Mouse (Mus musculus) ovary, postnatal 14 days (tissue): ENCODE measurements around the gene Piwil1.
A peak's percentile ranks its signal among the peaks of the same experiment; 100 is the strongest.
"Not testable (repeated sequence)": the region's sequence is repeated elsewhere in the genome, so short reads cannot be mapped to it uniquely, and the experiment has no call there.

Experiments
- DNase-seq: peaks from one replicate; pipeline ENCODE4 v3.0.0; 2022; ENCODE audit warnings: low spot score

Gene Piwil1

DNA sequence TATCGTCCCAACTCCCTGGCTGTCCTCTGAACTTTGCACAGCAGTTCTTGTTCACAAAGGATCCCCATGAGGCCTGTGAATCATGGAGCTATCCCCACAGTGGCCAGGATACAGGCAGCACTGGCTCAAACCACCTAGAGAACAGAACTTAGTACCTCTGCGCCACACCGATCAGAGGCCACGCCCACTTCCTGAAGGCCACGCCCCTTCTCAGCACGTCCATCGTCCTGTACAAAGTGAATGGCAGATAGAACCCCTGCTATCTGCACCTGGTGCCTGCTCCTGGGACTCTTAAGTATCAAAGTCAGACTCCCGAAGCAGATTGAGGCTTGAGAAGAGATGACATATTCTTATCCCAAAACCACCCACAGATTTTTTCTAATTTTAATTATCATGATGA, 8.3 kb downstream of the Piwil1 start:
- no peak for DNase-seq

DNA sequence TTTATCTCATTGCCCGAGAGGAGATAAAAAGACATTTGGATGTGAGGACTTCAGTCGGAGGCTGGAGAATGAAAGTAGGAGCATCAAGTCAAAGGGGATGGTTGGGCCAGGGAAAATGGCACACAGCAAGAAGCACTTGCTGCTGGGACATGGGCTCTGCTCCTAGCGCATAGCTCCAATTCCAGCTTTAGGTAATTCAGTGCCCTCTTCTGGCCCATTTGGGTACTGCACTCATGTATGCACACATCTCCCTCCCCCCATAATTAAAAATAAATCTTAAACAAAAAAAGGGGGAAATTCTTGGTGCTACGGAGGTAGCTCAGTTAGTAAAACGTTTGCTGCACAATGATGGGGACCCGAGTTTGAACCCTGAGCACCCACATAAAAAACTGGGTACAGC, 9.5 kb downstream of the Piwil1 start:
- no peak for DNase-seq

DNA sequence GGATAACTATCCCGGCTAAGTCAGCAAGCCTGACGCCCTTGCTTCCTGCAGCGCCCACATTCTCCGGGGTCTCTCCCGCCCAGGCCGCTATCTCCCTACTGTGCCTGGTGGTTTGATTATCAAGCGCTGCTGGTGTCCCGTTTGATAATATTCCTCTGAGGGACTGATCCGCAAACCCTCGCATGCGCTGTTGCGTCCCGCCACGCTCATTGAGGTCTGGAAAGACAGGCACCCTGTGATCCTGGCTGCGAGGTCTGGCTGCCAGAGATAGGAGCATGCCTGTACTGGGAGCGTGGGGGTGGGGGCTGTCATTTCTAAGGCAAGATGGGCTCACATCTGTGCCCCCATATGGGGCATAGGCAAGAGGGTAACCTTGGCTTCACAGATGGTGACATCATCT, 12.8 kb downstream of the Piwil1 start:
- no peak for DNase-seq

DNA sequence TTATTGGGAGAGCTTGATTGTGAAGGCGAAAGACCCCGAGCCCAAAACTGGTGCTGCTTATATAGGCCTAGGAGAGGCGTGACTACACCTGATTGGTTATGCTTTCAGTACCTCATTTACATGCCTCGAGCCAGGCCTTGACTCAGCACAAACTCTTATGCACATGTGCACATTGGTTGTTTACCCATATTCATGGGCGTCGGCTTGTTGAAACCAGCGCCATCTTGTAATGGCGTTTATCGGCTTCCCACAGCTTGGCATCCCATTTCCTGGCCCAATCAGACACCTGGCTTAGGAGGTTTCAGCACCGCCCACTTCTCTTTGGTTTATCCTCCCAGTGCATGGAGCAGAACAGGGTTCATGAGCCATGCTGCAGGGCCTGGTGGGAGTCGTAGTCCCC, 18.1 kb downstream of the Piwil1 start:
- DNase-seq, result not testable (repeated sequence)

DNA sequence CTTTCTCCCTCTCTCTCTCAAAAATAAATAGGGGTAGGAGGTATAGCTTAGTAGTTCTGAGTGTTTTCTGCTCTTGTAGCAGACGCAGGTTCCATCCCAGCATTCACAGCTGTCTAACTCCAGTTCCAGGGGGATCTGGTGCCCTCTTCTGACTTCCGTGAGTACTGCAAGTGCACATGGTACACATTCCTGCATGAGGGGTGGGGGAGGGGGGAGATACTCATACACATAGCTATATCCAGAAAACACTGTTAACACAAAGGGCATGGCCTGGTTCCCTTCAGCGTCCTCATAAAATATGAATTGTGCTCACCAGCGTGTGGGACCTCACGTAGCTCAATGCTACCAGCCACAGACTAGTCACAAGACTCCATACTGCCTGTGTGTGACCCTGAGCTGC, 27.0 kb downstream of the Piwil1 start:
- DNase-seq, result no peak

DNA sequence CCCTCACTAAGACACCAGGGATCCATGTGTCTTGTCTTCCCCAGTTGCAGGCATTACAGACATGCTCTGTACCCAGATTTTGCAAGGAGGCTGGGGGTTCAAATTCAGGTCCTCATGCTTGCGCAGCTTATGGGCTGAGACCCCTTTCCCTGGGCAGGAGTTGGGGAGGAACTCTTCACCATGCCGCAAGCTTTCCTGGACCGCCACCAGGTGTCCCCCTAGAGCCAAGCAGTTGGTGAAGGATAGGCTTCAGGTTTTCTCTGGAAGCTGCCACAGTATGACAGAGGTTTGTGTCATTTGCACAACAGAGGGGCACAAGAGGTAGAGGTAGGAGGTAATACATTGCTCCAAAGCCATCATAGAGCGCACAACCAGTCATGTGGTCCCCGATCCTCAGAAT, 28.3 kb downstream of the Piwil1 start:
- peak; percentile 5 for DNase-seq

DNA sequence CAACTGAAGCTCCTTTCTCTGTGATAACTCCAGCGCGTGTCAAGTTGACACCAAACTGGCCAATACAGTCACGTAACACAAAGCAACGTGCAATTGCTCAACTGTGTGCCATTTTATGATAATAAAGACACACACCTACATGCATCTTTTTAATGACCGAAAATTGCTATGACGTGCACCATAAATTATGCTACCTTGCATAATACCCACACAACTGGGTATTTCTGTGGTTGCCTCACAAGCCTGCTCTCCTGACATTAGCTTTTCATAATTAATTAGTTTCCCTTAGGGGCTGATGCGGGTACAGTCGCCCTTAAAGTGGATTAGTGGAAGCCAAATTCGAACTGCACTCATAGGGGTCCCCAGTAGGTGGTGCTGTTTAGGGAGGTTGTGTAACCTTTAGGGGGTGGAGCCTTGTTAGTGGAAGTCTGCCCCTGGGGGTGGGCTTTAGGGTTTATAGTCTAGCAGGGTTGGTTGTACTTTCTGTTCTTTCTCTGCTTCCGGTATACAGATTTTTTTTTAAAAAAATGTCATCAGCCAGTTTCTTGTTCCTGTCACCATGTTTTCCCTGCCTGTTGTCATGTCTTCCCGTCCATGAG, 30.2 kb downstream of the Piwil1 start:
- peak; percentile 5 for DNase-seq

DNA sequence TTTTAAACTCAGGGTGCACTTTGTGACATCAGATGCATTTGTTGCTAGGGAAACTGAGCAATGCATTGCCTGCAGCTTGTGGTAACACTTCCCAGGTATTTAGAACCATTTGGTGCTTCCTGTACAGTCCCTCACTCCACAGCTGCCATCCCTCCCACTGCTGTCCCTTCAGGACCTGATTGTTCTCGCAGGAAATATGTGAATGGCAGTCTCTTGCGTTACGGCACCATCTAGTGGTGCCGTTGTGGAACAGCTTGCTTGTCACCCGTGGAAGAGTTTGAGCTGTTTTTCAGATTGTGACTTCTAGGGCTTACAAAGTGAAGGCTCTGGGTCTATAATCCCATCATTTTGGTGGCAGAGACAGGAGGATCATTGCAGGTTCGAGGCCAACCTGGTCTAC, 31.6 kb downstream of the Piwil1 start:
- peak; percentile 41 for DNase-seq

DNA sequence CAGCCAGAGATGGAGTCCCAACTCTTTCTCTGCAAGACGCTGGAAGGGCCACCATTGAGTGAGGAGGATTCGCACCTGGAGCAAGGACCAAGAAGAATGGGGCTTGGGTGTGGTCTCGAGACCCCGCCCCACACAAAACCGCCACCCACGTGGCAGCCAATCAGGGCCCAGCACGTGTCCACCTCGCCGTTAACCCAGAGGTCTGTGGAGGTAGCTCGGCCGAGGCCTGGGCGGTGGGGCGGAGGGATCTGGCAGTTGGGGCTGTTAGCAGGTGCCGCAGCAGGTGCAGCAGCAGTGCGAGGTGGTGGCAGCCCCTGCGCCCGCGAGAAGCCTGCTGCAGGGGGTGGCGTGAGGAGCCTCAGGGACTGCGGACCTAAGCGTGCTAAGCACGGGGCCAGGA, 33.6 kb downstream of the Piwil1 start:
- DNase-seq, result no peak

DNA sequence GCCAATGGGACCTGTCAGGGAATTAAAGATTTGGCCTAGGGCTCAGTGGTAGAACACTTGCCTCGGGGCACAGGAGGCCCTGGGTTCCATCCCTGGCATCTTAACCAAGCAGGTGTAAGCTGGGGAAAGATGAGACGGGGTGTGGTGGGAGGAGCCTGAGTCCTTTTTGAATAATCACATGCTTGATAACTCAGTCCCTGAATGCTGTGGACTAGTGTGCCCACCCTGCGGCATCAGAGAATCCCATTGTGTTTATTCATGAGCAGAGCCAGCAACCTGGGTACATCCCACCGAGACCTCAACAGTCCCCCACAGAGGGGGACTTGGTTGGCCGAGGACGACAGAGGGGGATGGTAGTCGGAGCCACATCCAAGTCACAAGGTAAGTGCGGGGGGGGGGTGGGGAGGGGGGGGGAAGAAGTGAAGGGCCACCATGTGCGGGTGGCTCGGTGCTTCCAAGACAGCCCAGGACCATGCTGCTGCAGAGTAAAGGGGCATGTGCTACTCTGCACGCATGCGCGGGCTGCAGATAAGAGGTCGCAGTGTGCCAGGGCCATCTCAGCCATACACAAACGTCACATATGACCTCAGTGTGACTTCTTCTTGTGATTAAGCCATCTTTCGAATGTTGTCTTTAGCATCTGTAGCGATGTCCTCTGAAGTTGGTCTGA, 37.0 kb downstream of the Piwil1 start:
- DNase-seq, result no peak

DNA sequence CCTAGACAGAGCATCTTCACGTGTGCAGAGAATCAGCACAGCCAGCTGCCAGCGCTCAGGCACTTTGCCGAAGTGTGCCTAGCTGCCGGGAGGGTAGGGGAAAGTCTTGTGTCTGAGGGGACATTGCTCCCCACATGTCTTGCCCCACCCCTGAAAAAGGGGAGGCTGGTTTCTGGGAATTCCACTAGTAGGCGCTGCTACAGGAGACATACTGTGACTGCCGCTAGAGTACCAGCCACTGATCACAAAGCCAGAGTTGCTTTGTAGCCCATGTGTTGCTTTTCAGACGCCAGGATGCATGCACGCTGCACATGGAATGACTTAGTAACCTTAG, 37.5 kb downstream of the Piwil1 start:
- no peak for DNase-seq

DNA sequence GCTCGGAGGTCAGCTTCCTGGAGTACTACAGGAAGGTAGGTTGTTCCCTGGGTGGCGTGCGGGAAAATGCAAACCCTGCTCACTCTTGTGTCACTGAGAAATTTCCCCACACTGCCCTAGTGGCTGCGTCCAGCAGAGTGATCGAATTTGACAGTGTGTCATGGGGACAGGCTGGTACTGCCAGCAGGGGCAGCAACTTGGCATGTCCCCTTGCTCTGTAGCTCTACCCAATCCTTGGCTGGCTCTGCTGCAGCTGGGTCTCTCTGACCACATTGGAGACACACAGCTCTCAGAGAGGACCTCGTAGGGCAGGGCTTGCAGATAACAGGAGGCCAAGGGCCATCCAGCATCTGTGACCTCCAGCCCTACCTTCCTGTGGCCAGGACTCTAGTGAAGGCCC, 42.0 kb downstream of the Piwil1 start:
- no peak for DNase-seq

DNA sequence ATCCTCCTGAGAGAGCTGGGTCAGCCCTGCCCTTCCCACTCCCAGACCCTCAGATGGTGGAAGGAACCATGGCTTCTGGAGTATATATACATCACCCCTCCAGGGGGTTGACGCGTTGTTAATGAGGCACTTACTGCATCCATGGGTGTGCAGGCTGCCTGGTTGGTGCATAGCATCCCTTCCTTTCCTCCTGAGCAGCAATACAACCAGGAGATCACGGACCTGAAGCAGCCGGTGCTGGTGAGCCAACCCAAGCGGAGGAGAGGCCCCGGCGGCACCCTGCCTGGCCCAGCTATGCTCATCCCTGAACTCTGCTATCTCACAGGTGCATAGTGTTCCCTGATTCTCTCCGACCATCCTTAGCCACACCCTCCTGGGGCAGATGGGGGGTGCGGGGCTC, 42.9 kb downstream of the Piwil1 start:
- DNase-seq, result no peak

DNA sequence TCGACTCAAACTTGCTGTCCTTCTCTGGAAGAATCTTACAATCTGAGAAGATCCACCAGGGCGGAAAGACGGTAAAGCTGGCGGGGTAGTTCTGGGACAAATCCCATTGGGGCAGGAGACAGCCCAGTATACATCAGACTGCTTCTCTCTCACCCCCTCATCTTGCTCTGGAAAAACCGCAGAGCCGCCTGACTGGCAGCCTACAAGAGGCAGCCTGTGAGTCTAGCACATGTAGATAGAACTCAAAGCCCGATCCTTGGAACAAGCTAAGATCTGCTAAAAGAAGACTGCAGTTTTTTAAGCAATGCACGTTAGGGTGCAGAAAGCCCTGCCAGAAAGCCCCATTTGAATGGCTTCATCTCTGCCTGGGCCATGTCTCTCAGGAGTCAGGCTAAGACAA, 43.9 kb downstream of the Piwil1 start:
- no peak for DNase-seq

DNA sequence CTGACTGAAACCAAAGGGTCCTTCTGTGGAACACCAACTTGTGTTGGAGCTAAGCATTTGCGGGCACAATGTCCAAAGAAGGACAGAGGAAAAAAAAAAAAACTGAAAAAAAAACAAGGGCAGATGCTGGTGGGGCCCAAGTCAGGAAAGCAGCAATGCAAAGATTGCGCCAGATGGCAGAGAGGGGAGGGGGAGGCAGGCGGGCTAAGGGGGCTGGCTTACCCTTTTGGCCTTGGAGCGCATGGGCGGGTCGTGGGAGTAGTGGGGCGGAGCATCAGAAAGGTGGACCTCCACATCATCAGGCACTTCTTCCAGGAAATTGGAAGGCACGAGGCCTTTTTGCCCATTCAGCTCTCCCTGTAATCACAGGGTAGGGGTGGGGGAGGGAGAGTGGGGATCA, 58.8 kb downstream of the Piwil1 start:
- DNase-seq, result no peak

DNA sequence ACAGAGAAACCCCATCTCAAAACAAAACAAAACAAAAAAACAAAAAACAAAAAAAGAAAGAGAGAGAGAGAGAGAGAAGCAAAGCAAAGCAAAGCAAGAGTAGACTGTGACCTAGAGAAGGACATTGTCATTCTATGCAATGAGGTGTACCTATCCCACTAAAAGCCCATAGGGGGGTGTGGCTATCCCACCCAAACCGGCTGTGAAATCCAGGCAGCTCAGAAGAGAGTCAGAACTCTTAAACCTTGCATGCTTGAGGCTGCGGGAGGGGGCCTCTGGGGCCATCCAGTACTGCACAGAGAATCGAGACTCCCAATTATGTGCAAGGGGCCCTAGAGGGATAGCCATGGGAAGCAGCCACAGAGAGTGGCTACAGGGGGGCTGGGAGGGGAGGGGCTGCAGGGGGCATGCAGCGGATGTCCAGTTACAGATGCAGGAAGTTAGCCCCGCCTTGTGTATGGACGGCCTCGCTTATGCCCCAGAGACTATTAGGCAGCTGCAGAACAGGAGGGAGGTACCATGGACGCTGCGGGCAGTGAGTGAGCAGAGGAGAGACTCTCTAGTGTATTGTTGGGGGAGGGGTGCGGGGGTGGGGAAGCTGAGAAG, 66.8 kb downstream of the Piwil1 start:
- no peak for DNase-seq

DNA sequence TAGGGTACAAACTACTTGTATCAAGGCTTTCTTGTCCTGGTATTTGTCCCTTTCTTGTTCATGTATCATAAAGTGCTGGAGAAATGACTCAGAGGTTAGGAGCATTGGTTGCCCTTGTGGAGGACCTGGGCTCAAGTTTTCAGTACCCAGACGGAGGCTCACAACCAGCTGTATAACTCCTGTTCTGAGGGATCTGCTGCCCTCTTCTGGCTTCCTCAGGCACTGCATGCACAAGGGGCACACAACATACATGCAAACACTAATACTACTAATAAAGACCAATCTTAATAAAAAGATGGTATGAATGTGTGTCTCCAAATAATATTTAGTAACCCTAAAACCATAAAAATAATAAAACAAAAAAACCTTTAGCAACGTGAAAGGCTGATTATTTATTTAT, 74.1 kb downstream of the Piwil1 start:
- DNase-seq, result no peak

DNA sequence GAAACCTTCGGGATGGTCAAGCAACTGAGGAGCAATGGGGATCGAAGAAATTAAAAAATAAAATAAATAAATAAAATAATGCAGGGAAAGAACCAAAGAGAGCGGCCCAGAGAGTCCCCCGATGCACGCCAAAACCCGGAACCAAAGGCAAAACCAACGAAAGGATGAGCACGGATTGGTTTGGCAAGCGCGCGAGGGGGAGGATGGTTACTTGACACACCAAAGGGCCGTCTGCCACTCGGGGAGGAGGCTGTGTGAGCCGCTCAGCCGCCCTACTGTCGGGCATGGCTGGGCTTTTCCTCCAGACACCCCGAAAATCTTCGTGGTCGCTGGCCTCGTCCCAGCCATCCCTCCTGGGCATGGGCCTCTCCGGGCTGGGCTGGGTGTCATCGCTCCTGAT, 79.3 kb downstream of the Piwil1 start:
- no peak for DNase-seq

DNA sequence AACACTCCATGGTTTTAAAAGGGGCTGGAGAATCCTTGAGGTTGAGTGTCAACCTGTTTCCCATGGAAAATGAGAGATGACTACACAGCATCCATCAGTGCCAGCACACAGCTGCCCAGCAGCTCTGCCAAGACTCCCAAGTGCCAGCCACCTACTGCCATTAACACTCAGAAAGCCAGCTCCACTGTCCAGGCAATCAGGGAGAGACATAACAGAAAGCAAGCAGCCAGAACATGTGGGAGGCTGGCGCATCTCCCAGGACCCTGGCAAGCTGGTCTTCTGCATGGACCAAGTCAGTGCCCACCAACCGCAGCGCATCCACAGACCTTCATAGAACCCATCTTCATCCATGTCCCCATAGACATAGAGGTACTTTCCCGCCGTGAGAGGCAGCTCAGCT, 98.3 kb downstream of the Piwil1 start:
- no peak for DNase-seq
